Comparison of ENCODE assay signal across 8 mouse cellular contexts in the genomic region with DNA sequence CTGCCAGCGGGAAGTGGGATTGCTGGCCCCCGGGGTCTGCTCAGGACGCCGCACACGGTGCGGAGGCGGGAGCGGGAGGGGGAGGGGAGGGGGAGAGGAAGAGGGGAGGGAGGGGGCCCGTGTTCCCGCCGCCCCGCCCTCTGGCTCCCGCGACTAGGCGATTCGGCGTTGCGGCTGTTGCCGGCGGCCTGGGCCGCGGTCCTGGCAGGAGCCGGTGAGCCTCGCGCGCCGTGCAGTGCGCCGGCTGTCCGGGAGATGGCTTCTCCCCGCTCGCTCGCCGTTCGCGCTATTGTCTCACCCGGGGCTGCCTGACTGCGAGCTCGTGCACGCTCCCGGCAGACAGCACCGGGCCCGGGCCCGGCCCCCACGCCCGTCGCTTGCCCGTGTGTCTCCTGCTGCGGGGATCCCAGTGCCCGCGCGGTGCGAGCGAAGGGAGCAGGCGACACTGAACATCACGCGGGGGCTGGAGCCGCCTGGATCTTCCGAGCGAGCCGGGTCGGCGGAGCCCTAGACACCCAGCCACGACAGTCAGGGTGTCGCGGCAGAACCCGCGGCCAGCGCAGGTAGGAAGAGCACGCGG. TPM values are rescaled to one million over a fixed set of nuclear protein-coding genes. Genes with fewer than 3 reads are reported as not detected.
DNase-seq lines count a peak whose midpoint lies in the region; ATAC-seq and TF ChIP-seq lines count a peak whose summit lies in the region.

No protein-coding gene starts in this region.

- H3K4me2 ChIP-seq in forebrain, postnatal 0 days (ENCODE audit: low read depth): peak overlapping the region; percentile 72
- H3K4me2 ChIP-seq in lung, embryonic 15.5 days: peak overlapping the region; percentile 97

- no peaks in the 10 kb centered on the region for H3K36me3 ChIP-seq in ES-E14 (ENCODE audit: control insufficient read depth, insufficient read depth, low read length, poor library complexity, severe bottlenecking)
- no peaks in the 10 kb centered on the region for H3K36me3 ChIP-seq in forebrain, postnatal 0 days (ENCODE audit: insufficient read depth)
- no peaks in the 10 kb centered on the region for H3K36me3 ChIP-seq in lung, embryonic 15.5 days

- peaks cover 6% of the 10 kb centered on the region in 2 experiments; a peak in 3 of 4 replicates for H3K4me1 ChIP-seq in ES-E14 (ENCODE audit: control insufficient read depth in 2 of 2, insufficient read depth in 2 of 2, low read length in 2 of 2, poor library complexity in 1 of 2)
- H3K4me1 ChIP-seq in cerebellum, adult 2 months (ENCODE audit: control insufficient read depth, insufficient read depth, low read length): no peaks in the 10 kb centered on the region
- peaks cover 22% of the 10 kb centered on the region for H3K4me1 ChIP-seq in forebrain, postnatal 0 days (ENCODE audit: insufficient read depth)
- peaks cover 22% of the 10 kb centered on the region; the same call in 1 of the 2 replicates for H3K4me1 ChIP-seq in lung, embryonic 15.5 days
- H3K4me1 ChIP-seq in olfactory bulb, adult 2 months (ENCODE audit: control insufficient read depth, insufficient read depth, low read length): peaks cover 8% of the 10 kb centered on the region

- WGBS in cerebellum, adult 2 months: under 1% methylated on average over 61 of the region's 71 CpGs
- under 1% methylated on average over 56 of the region's 71 CpGs for WGBS in forebrain, postnatal 0 days
- WGBS in lung, embryonic 15.5 days: under 1% methylated on average over 63 of the region's 71 CpGs
- under 1% methylated on average over 71 of the region's 71 CpGs for WGBS in olfactory bulb, adult 2 months

- no peaks in the 10 kb centered on the region for H3K9me3 ChIP-seq in ES-E14 (ENCODE audit: control insufficient read depth, insufficient read depth, low read depth, low read length)
- H3K9me3 ChIP-seq in forebrain, postnatal 0 days (ENCODE audit: low read length): no peaks in the 10 kb centered on the region
- no peaks in the 10 kb centered on the region for H3K9me3 ChIP-seq in lung, embryonic 15.5 days

- H3K9ac ChIP-seq in ES-E14 (ENCODE audit: insufficient read depth, low read depth, low read length, poor library complexity, severe bottlenecking): peak overlapping the region; percentile 82
- peak overlapping the region; percentile 99 for H3K9ac ChIP-seq in forebrain, postnatal 0 days
- H3K9ac ChIP-seq in lung, embryonic 15.5 days: peak overlapping the region; percentile 90

- intact Hi-C loops in heart, postnatal 36 days (cut with DNase I): loop anchor here (1.0 to 2.0 kb wide), 2 partner anchors 23 to 27 kb away; no protein-coding TSS in a partner anchor

- TF ChIP-seq CTCF in cerebellum, adult 2 months (IDR thresholded peaks at IDR 0.05; ENCODE audit: borderline replicate concordance, insufficient read depth, low read depth, low read length): peak; percentile 21; the same call in 1 of the 2 replicates
- TF ChIP-seq CTCF in forebrain, postnatal 0 days (IDR thresholded peaks at IDR 0.05; ENCODE audit: low read depth): peak; percentile 61
- TF ChIP-seq CTCF in layer of hippocampus, adult 2 months (conservative IDR thresholded peaks at IDR 0.05): peak; percentile 76
- TF ChIP-seq CTCF in olfactory bulb, adult 2 months (IDR thresholded peaks at IDR 0.05; ENCODE audit: insufficient read depth, low read depth, low read length): 0 out of 2 replicates have a peak, but pooled peaks have one; percentile 17

- H3K27me3 ChIP-seq in cerebellum, adult 2 months (ENCODE audit: control insufficient read depth, insufficient read depth, low read length): no peaks in the 10 kb centered on the region
- H3K27me3 ChIP-seq in forebrain, postnatal 0 days (ENCODE audit: insufficient read depth, low read length): no peaks in the 10 kb centered on the region
- peaks cover 3% of the 10 kb centered on the region; the same call in 1 of the 2 replicates for H3K27me3 ChIP-seq in lung, embryonic 15.5 days

- peak overlapping the region; percentile 73 to 80 for H3K4me3 ChIP-seq in ES-E14 (ENCODE audit: insufficient read depth in 1 of 2, low read depth in 1 of 2, low read length in 2 of 2, poor library complexity in 1 of 2, severe bottlenecking in 1 of 2)
- peak overlapping the region; percentile 89 for H3K4me3 ChIP-seq in cerebellum, adult 2 months (replicated peaks; ENCODE audit: insufficient read depth, low read depth, low read length)
- peak overlapping the region; percentile 91 for H3K4me3 ChIP-seq in forebrain, postnatal 0 days (ENCODE audit: low read depth, low read length)
- peak overlapping the region; percentile 85 for H3K4me3 ChIP-seq in layer of hippocampus, adult 2 months
- H3K4me3 ChIP-seq in lung, embryonic 15.5 days: peak overlapping the region; percentile 78
- H3K4me3 ChIP-seq in olfactory bulb, adult 2 months (ENCODE audit: insufficient read depth, low read depth, low read length): peak overlapping the region; percentile 91

- in situ Hi-C loops in ES-E14 (cut with MboI; ENCODE audit: low sequenced_read_pairs in 2 of 2, unreplicated experiment in 2 of 2): loop anchor here (25.0 kb wide), 1 partner anchor 91 kb away; a partner anchor contains a TSS

- no peak overlapping the region for H3K27ac ChIP-seq in ES-E14 (ENCODE audit: insufficient read depth, low read depth, low read length, poor library complexity, severe bottlenecking)
- H3K27ac ChIP-seq in cerebellum, adult 2 months (ENCODE audit: insufficient read depth, low read length): peak overlapping the region; percentile 91
- peak overlapping the region; percentile 95 for H3K27ac ChIP-seq in forebrain, postnatal 0 days (ENCODE audit: low read depth, low read length)
- peak overlapping the region; percentile 96 for H3K27ac ChIP-seq in layer of hippocampus, adult 2 months
- peak overlapping the region; percentile 79 for H3K27ac ChIP-seq in lung, embryonic 15.5 days
- H3K27ac ChIP-seq in olfactory bulb, adult 2 months (ENCODE audit: insufficient read depth, low read depth, low read length): peak overlapping the region; percentile 85

- 0 out of 2 replicates have a peak, but pooled peaks have one; percentile 24 for TF ChIP-seq POLR2A in cerebellum, adult 2 months (IDR thresholded peaks at IDR 0.05; ENCODE audit: borderline replicate concordance, insufficient read depth, low read length)
- TF ChIP-seq POLR2A in olfactory bulb, adult 2 months (IDR thresholded peaks at IDR 0.05; ENCODE audit: insufficient read depth, low read depth, low read length): peak; percentile 40; the same call in 1 of the 2 replicates

- no peak for DNase-seq in ES-E14 (ENCODE audit: low read depth, low spot score)
- peak; percentile 83 to 85 for DNase-seq in cerebellum, adult 2 months
- DNase-seq in forebrain, postnatal 0 days: peak; percentile 85
- DNase-seq in heart, postnatal 36 days: peak; percentile 76 to 83
- peak in 1 of 2 experiments; percentile 63 for DNase-seq in layer of hippocampus, adult 2 months (ENCODE audit: low spot score in 2 of 2)
- peak; percentile 59 to 61 for DNase-seq in thymus, adult 18-20 months

- ATAC-seq in forebrain, postnatal 0 days: peak; percentile 95
- ATAC-seq in lung, embryonic 15.5 days (ENCODE audit: borderline replicate concordance, extremely low read depth, low FRiP score, low TSS enrichment): peak; percentile 83

TF ChIP-seq in ES-E14, 5 proteins besides CTCF, POLR2A, EP300 and RAD21:
- TF ChIP-seq MAFK (IDR thresholded peaks at IDR 0.05; ENCODE audit: insufficient read depth, low read depth, low read length) (no peak), ZC3H11A (IDR thresholded peaks at IDR 0.05; ENCODE audit: borderline replicate concordance, low read depth, low read length) (no peak), ZNF384 (IDR thresholded peaks at IDR 0.05; ENCODE audit: low read depth, low read length) (no peak), CHD2 (IDR thresholded peaks at IDR 0.05; ENCODE audit: low read depth, low read length) (no peak), HCFC1 (IDR thresholded peaks at IDR 0.05; ENCODE audit: borderline replicate concordance, insufficient read depth, low read length) (no peak; the same call in 1 of the 2 replicates)

RNA-seq across cellular contexts. Expression of a gene that starts 0.5 kb away (rescaled TPM):
- 3.1 and 4.7 TPM in 2 replicates for total RNA-seq in ES-E14 (2012; rRNA removed)
- polyA plus RNA-seq in cerebellum, adult 2 months (2012; rRNA removed): 12.9 and 15.5 TPM in 2 replicates
- 17.1 and 18.3 TPM in 2 replicates for total RNA-seq in forebrain, postnatal 0 days (2014; rRNA removed)
- 5.7 and 7.2 TPM in 2 replicates for polyA plus RNA-seq in forebrain, postnatal 0 days (2015; fragmentation: Nextera tagmentation; extraction: Ambion mirVana)
- 10 to 100 TPM; 17.9 to 20.4 TPM for total RNA-seq in heart, postnatal 36 days (2021)
- total RNA-seq in layer of hippocampus, adult 2 months (2021): 10 to 100 TPM; 13.7 to 15.5 TPM
- polyA plus RNA-seq in lung, embryonic 15.5 days (2015; fragmentation: Nextera tagmentation; extraction: Ambion mirVana): 6.0 and 6.1 TPM in 2 replicates
- polyA plus RNA-seq in olfactory bulb, adult 2 months (2012; ENCODE audit: insufficient read depth, insufficient read length, low replicate concordance, missing spikeins): 38.2 TPM in 1 of 2 replicates, not detected in the other

RNA-seq across cellular contexts. Expression of a gene that starts 15.6 kb away (rescaled TPM):
- total RNA-seq in ES-E14 (2012; rRNA removed): 136 and 254 TPM in 2 replicates
- 76.2 and 77.8 TPM in 2 replicates for polyA plus RNA-seq in cerebellum, adult 2 months (2012; rRNA removed)
- total RNA-seq in forebrain, postnatal 0 days (2014; rRNA removed): 60.4 and 74.8 TPM in 2 replicates
- polyA plus RNA-seq in forebrain, postnatal 0 days (2015; fragmentation: Nextera tagmentation; extraction: Ambion mirVana): 22.2 and 27.4 TPM in 2 replicates
- 10 to 100 TPM; 25.3 to 29.9 TPM for total RNA-seq in heart, postnatal 36 days (2021)
- 100 to 1,000 TPM in 1 of 2 experiments, 10 to 100 TPM in 1; 80.8 to 101 TPM for total RNA-seq in layer of hippocampus, adult 2 months (2021)
- polyA plus RNA-seq in lung, embryonic 15.5 days (2015; fragmentation: Nextera tagmentation; extraction: Ambion mirVana): 33.3 and 36.7 TPM in 2 replicates
- 64.3 and 103 TPM in 2 replicates for polyA plus RNA-seq in olfactory bulb, adult 2 months (2012; ENCODE audit: insufficient read depth, insufficient read length, low replicate concordance, missing spikeins)

Comparison
In these comparisons a context has a peak if more than half of its experiments do, and no peak if none do; other contexts are left out.
1. CTCF ChIP-seq: peak in every context shown above with its lines; median percentile 76 in layer of hippocampus, adult 2 months; 61 in forebrain, postnatal 0 days; 21 in cerebellum, adult 2 months; 17 in olfactory bulb, adult 2 months.